Mouse (Mus musculus) neural tube, embryonic 11.5 days (tissue): ENCODE measurements around the gene Atg7. TPM values are rescaled to one million over a fixed set of nuclear protein-coding genes. Genes with fewer than 3 reads are reported as not detected.

Source experiments
- ATAC-seq: fragments of 200-750 bp; cut with Nextera tagmentation; 2 replicates; pipeline ENCODE4 v1.8.0; 2017; ENCODE audit warnings: moderate number of reproducible peaks, mild to moderate bottlenecking, moderate TSS enrichment, moderate library complexity; ENCODE audit not compliant: insufficient read depth, low FRiP score, low TSS enrichment
- DNase-seq: peaks from one replicate; pipeline ENCODE4 v3.0.0-alpha.2; 2015; ENCODE audit warnings: low spot score
- H3K27ac ChIP-seq: fragments of 300-500 bp; sonication (generic); 2 replicates; pipeline ENCODE4 v1.5.1; 2014; ENCODE audit warnings: low read depth, mild to moderate bottlenecking, low read length
- H3K27me3 ChIP-seq: fragments of 300-500 bp; sonication (generic); 2 replicates; pipeline ENCODE4 v1.6.1; 2014; ENCODE audit warnings: mild to moderate bottlenecking, low read length, mixed read lengths; ENCODE audit not compliant: control insufficient read depth, insufficient read depth
- H3K36me3 ChIP-seq: fragments of 300-500 bp; sonication (generic); 2 replicates; pipeline ENCODE4 v1.6.1; 2014; ENCODE audit warnings: mild to moderate bottlenecking, low read length, moderate library complexity, mixed read lengths; ENCODE audit not compliant: control insufficient read depth, insufficient read depth
- H3K4me1 ChIP-seq: fragments of 300-500 bp; sonication (generic); 2 replicates; pipeline ENCODE4 v1.6.1; 2014; ENCODE audit warnings: low read length, mixed read lengths; ENCODE audit not compliant: control insufficient read depth, insufficient read depth
- H3K4me2 ChIP-seq: fragments of 300-500 bp; sonication (generic); 2 replicates; pipeline ENCODE4 v1.6.1; 2014; ENCODE audit warnings: low read depth, mild to moderate bottlenecking, moderate library complexity
- H3K4me3 ChIP-seq: fragments of 300-500 bp; sonication (generic); 2 replicates; pipeline ENCODE4 v1.5.1; 2014; ENCODE audit warnings: low read depth, low read length
- H3K9ac ChIP-seq: fragments of 300-500 bp; sonication (generic); 2 replicates; pipeline ENCODE4 v1.6.1; 2014; ENCODE audit warnings: mild to moderate bottlenecking, low read length
- H3K9me3 ChIP-seq: fragments of 300-500 bp; sonication (generic); 2 replicates; pipeline ENCODE4 v1.6.1; 2016; ENCODE audit warnings: low read length; ENCODE audit not compliant: control insufficient read depth
- WGBS: fragments of 180-500 bp; shearing (Covaris S2); extraction: QIAGEN DNeasy Blood & Tissue Kit; methylation state at CpG from one replicate; pipeline ENCODE4 v1.1.7; 2014; 5-methylcytosine and 5-hydroxymethylcytosine counted together
- polyA plus RNA-seq: library from polyadenylated mRNA; unstranded; fragments of >200 nt; fragmentation: Nextera tagmentation; extraction: Ambion mirVana; gene quantifications from 2 replicates; pipeline ENCODE4 v1.2.1, GENCODE M21; 2014

The Atg7 gene
- polyA plus RNA-seq, 1 experiment from 2014 or later = 20.7 TPM

DNA sequence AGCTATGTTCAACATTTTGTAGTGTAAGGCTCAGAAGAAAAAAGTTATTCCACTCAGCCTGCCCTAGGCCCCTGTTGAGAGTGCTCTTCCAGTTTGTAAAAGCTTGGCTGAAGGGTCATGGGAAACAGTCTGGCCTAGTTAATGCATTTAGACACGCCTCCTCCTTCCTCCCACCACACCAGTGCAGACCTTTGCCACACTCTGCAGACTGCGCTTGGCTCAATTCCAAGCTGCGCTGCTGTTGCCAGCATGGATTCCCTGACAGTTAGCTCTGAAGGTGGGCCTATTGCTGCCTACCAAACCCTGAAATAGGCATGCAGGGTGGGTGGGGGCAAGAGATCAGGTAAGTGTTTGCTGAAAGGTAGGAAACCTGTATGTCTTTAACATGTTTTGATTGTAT lies 9.3 kb downstream of the Atg7 start:
- Histone ChIP-seq H3K27me3 (no peaks in the 10 kb centered on the region), H3K4me1 (no peaks in the 10 kb centered on the region), H3K9ac (no peak overlapping the region), H3K36me3 (no peaks in the 10 kb centered on the region), H3K27ac (no peak overlapping the region), H3K9me3 (no peaks in the 10 kb centered on the region), H3K4me3 (no peak overlapping the region), H3K4me2 (no peak overlapping the region)
- ATAC-seq (peak; percentile 60; the same call in 1 of the 2 replicates), DNase-seq (peak; percentile 41)
- WGBS = 63% methylated on average over 3 of the region's 3 CpGs

DNA sequence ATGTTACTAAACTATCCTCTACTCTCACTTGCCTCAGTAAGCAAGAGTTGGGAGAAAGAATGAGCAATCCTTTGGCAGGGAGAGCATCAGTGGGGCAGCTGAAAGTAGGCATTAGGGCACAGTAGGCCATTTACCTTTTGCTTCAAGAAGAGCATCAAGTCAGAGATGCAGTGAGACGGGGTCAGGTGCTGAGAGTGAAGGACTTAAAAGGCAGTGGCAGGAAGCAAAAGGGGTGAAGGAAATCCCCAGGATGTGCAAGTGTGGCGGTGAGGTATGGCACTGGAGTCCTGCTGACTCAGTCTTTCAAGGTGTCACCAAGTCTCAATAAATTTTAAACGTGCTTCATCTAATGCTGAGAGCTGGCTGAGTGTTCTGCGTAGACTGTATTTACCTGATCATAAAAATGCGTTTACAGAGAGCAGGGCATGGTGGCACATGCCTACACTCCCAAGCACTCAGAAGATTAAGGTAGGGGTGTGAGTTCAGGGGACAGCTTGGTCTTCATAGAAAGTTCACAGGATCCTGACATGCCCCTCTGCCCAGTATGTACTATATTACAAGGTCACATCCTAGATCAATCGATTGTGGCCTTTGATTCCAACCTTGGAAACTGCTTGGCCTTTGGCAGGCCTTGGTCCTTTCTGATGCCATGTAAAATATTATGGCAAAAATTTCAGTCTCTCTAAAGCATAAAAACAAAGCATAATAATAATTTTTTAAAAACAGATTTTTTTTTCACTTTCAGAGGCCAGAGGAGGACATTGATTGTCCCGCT lies 14.1 kb downstream of the Atg7 start:
- H3K4me2 ChIP-seq = no peak overlapping the region
- no peak for ATAC-seq
- WGBS = 89% methylated on average over 7 of the region's 7 CpGs
- no peak overlapping the region for H3K27ac ChIP-seq
- no peaks in the 10 kb centered on the region for H3K27me3 ChIP-seq
- no peaks in the 10 kb centered on the region for H3K4me1 ChIP-seq
- H3K36me3 ChIP-seq = no peaks in the 10 kb centered on the region
- no peak for DNase-seq
- no peak overlapping the region for H3K4me3 ChIP-seq
- no peak overlapping the region for H3K9ac ChIP-seq
- H3K9me3 ChIP-seq = no peaks in the 10 kb centered on the region

DNA sequence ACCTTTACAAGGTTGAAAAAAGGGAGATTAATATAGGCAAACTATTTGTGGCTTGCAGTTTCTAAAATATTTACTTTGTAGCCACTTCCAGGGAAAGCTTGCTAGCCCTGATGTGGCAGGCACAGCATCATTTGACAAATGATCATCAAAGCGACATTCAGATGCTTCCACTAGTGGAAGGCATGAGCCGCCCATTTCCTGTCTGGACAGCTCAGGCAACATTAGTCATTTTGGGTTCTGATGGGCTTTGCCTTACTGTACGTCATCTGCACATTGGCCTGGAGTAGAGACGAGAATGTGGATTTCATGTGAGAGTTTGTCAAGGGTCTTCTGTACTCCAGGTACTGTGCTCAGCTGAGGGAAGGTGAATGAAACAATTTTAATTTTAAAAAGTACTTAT lies 14.9 kb downstream of the Atg7 start:
- Histone ChIP-seq H3K9me3 (no peaks in the 10 kb centered on the region), H3K27me3 (no peaks in the 10 kb centered on the region), H3K4me2 (no peak overlapping the region), H3K4me3 (no peak overlapping the region), H3K36me3 (no peaks in the 10 kb centered on the region), H3K9ac (no peak overlapping the region), H3K4me1 (no peaks in the 10 kb centered on the region), H3K27ac (no peak overlapping the region)
- DNase-seq = no peak
- ATAC-seq = no peak
- 79% methylated on average over 4 of the region's 4 CpGs for WGBS

DNA sequence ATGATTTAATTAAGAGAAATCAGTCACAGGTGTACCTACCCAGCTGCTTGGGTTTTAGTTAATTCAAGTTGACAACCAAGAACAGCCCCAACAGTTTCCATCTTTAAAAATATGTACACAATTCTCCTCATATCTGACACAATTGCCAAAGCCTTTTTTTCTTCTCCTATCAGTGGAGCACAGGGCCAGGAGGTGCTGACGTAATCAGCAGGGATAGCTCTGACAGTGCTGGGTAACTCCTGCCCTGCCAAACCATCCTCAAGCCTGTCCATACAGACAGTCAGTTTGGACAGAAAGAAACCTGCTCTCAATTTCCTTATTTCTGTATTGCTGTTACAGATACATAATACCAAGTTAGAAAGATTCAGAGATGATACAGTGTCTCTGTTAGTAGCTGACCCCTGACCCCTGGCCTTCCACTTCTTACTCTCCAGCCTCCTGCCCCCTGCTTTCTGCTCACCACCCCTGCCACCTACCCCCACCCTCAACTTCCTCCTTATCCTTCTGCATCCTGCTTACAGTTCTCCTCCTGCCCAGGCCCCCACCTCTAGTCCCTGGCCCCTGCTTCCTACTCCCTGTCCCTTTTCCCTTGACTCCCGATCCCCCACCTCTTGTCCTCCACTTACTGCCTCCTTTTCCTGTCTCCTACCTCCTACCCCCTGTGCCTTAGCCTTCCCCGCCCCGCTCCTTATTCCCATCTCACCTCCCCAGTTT lies 16.5 kb downstream of the Atg7 start:
- Histone ChIP-seq H3K4me2 (no peak overlapping the region), H3K27ac (no peak overlapping the region), H3K36me3 (no peaks in the 10 kb centered on the region), H3K9me3 (no peaks in the 10 kb centered on the region), H3K27me3 (no peaks in the 10 kb centered on the region), H3K9ac (no peak overlapping the region), H3K4me1 (no peaks in the 10 kb centered on the region), H3K4me3 (no peak overlapping the region)
- ATAC-seq (no peak), DNase-seq (no peak)
- WGBS = 62% methylated on average over 4 of the region's 4 CpGs

DNA sequence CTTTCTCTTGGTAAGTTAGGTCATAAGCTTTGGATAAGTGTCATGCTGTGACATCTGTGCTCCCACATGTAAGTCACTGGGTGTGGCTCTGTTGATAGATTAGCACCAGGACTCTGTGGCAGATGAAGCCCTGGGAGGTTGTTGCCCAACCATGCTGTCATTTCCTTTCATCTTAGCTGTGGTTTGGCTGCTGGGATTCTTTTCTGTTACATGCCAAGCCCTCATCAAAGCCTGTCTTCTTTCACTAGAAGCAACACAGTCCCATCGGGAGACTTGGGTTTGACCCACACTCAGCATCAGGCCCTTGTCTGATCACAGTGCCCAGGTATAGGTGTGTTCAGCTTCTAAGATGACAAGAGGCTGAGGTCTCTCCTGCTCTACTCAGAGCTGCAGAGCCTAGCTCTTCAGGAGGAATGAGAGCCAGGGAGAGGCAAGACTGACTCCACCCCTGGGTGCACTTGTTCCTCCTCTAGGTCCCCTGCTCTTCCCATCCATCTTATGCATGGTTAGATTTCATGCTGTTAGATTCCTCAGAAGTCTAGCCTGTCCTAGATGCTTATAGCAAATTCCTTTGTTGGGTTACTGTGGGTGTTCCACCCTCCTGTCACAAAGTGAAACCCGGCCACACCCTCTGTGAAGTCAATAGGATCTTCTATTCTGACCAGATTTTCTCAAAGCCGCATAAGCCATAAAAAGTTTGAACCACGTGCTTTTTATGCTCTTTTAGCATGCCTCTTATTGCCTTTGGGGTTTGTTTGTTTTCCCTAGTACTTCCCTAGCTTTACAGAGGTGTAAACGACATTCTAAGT lies 17.3 kb downstream of the Atg7 start:
- no peak overlapping the region for H3K27ac ChIP-seq
- no peak overlapping the region for H3K9ac ChIP-seq
- no peak overlapping the region for H3K4me2 ChIP-seq
- no peaks in the 10 kb centered on the region for H3K27me3 ChIP-seq
- no peak overlapping the region for H3K4me3 ChIP-seq
- H3K4me1 ChIP-seq = no peaks in the 10 kb centered on the region
- no peak for ATAC-seq
- H3K9me3 ChIP-seq = no peaks in the 10 kb centered on the region
- DNase-seq = no peak
- WGBS = 43% methylated on average over 5 of the region's 5 CpGs
- H3K36me3 ChIP-seq = no peaks in the 10 kb centered on the region

DNA sequence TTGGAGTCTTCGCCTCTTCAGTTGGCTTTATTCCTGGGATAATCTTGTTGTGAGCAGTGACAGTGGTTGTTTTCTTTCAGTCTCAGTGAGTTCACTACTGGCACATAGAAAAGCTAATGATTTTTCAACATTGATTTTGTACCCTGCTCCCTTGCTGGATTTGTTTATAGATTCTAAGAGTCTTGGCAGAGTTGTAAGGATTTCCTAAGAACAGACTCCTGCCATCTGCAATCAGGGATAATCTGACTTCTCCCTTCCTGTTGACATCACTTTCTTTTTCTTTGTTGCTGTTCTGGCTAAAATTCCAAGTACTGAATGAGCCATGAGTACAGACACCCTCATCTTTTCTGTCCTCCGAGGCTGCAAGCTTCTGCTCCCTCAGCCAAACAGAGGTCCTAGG lies 20.8 kb downstream of the Atg7 start:
- no peak overlapping the region for H3K4me2 ChIP-seq
- H3K27me3 ChIP-seq = no peaks in the 10 kb centered on the region
- H3K36me3 ChIP-seq = no peaks in the 10 kb centered on the region
- WGBS = 86% methylated on average over 2 of the region's 2 CpGs
- H3K9ac ChIP-seq = no peak overlapping the region
- no peak for ATAC-seq
- H3K4me1 ChIP-seq = no peaks in the 10 kb centered on the region
- H3K27ac ChIP-seq = no peak overlapping the region
- no peaks in the 10 kb centered on the region for H3K9me3 ChIP-seq
- DNase-seq = no peak
- H3K4me3 ChIP-seq = no peak overlapping the region

DNA sequence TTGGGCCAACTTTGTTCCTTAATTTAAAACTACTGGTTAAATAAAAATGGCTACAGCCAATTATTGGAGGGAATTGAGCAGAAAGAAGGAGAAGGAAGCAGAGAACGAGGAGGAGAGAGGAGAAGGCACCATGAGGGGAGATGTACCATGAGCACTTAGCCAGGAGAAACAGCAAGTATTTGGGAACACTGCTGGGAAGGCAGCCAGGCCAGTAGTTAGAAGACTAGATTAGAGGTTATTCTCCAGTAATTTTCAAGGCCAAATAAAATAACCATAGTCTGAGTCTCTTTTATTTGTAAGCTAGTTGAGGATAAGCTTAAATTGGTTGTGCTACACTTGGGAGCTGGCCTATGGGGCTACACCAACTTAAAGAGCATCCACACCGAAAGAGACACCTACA lies 21.8 kb downstream of the Atg7 start:
- H3K4me2 ChIP-seq = no peak overlapping the region
- H3K4me1 ChIP-seq = no peaks in the 10 kb centered on the region
- ATAC-seq = no peak
- DNase-seq = no peak
- no peak overlapping the region for H3K27ac ChIP-seq
- H3K36me3 ChIP-seq = no peaks in the 10 kb centered on the region
- WGBS = 78% methylated on average over 2 of the region's 2 CpGs
- H3K4me3 ChIP-seq = no peak overlapping the region
- no peaks in the 10 kb centered on the region for H3K27me3 ChIP-seq
- no peaks in the 10 kb centered on the region for H3K9me3 ChIP-seq
- no peak overlapping the region for H3K9ac ChIP-seq

DNA sequence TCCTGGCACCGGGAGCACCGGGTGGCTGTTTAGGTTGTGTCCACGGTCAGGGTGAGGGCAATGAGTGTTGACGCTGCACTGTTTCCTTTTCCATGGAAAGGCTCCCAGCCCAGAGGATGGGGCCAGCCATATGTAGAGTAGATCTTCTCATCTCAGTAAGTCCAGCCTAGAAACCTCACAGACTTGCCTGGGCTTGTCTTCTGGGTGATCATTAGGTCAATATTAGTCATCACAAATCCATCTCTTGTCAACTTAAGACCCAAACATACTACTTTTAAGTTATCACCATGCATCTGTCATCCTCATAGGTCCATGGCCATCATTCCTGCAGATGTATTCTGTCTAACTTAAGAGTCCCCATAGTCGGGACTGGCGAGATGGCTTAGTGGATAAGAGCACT lies 24.6 kb downstream of the Atg7 start:
- H3K4me1 ChIP-seq = no peaks in the 10 kb centered on the region
- H3K27me3 ChIP-seq = no peaks in the 10 kb centered on the region
- ATAC-seq = no peak

More for the DNA sequence above, 24.6 kb downstream of the Atg7 start:
- Histone ChIP-seq H3K9ac (no peak overlapping the region), H3K4me3 (no peak overlapping the region), H3K9me3 (no peaks in the 10 kb centered on the region), H3K36me3 (no peaks in the 10 kb centered on the region), H3K27ac (no peak overlapping the region), H3K4me2 (no peak overlapping the region)
- no peak for DNase-seq
- 94% methylated on average over 6 of the region's 6 CpGs for WGBS
